Mouse (Mus musculus): ENCODE measurements around the gene Faf2.
"Not testable (repeated sequence)": the region's sequence is repeated elsewhere in the genome, so short reads cannot be mapped to it uniquely, and the experiment has no call there.

Faf2 gene

GRCm38 (mm10) chr13:54607204-54607603 lies 14.4 kb upstream of the Faf2 start:
- in situ Hi-C loops (cut with MseI, MboI): no loop called here

- in situ Hi-C loops (cut with MseI, MboI): no loop called here
These were observed 13.6 kb upstream of the Faf2 start for GRCm38 (mm10) chr13:54608002-54608401.

GRCm38 (mm10) chr13:54608666-54609065 lies 12.9 kb upstream of the Faf2 start:
- in situ Hi-C loops (cut with MseI, MboI): no loop called here

DNA sequence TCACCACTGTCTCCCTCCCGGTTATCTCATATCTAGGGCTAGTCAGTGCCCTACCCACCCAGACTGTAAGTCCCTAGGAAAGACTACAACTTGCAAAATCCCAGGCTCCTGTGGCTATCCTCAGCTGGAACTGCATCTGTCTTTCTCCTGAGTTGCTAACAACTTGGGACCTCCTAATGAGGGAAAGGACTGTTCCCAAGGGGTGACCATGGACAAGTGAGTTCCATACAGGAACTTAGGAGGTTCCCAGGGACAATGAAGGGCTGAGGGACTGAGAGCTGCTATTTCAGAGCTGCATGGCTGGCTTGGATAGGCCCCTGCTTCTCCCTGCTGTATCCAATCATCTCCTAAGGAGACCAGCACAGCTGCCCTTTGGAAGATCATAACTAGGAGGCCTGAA lies 12.3 kb upstream of the Faf2 start:
- in situ Hi-C loops (cut with MseI, MboI): no loop called here

- in situ Hi-C loops (cut with MseI, MboI): no loop called here
These were observed 11.0 kb upstream of the Faf2 start for GRCm38 (mm10) chr13:54610613-54610971.

DNA sequence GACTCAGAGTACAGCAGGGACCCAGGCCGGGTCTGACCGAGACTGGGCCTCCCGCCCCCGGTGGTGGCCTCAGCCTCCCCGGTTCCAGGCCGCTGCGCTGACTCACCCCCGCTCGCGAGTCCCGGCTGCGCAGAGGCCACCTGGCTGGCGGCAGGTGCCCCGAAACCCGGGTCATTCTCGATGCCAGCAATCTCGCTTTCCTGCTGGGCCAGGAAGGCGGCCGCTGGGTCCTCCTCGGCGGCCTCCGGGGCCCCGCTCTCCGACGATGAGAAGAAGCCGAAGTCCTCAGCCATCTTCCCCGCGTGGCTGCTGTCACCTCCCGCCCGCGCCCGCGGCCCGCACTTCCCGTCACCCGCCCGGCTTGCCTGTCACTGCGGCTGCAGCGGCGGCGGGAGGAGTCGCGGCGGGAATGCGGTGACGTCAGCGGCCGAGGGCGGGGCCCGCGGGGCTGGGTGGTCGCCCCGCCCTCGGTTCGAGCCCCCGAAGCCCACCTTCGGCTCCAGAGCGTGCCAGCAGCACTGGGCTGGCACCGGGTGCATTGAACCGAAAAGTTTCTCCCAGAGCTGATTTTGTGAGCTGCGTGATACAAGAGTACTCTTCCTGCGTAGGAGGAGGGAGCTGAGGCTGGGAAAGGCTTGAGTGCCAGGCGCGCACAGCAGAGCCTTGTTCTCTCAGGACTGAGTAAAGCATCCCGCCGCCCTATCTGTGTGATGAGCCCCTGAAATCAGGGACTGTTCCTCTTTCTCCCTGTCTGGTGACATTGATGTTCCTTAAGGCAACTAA lies 10.4 kb upstream of the Faf2 start, which contains the start of gene Cltb:
TSS of gene Cltb (minus strand) at position 373 of the 783 bp plus-strand sequence.
- in situ Hi-C loops (cut with MseI, MboI): no loop called here

DNA sequence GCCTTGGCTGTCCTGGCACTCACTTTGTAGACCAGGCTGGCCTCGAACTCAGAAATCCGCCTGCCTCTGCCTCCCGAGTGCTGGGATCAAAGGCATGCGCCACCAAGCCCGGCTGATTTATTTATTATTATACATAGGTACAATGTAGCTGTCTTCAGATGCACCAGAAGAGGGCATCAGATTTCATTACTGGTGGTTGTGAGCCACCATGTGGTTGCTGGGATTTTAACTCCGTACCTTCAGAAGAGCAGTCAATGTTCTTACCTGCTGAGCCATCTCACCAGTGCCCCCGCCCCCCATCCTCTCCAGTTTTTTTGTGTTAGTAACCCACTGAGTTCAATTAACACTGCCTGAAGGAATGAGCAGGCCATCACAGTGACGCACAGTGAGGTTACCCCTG lies 8.4 kb upstream of the Faf2 start:
- in situ Hi-C loops (cut with MseI, MboI): not testable (repeated sequence)

DNA sequence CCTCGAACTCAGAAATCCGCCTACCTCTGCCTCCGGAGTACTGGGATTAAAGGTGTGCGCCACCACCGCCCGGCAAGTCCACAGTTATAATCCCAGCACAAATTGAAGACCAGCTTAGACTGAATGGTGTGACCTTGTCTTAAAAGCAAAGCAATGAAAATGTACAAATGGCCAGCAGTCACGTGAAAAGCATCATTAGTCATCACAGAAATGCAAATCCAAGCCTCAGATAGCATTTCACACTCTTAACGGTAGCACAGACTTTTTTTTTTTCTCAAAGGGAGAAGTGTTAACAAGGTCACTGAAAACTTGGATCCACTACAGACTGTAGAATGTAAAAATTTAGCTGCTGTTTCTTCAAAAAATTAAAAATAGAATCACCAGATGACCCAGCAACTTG lies 5.3 kb upstream of the Faf2 start:
- in situ Hi-C loops (cut with MseI, MboI): no loop called here

DNA sequence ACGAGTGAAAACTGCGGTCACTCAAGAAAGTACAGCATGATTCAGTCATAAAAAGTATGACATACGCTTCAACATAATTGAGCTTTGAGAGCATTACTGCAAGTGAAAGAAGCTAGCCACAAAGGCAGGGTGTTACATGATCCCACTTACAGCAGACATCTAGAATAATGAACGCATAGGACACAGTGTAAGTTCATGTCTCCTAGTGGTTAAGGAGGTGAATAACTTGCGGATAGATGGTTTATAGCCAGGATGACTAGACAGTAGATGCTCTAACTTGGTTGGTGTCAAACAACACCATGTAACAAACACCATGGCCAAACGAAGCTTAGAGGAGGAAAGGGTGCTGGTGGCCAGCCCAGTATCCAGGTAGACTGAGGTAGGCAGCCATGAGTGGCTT lies 4.6 kb upstream of the Faf2 start:
- in situ Hi-C loops (cut with MseI, MboI): no loop called here

DNA sequence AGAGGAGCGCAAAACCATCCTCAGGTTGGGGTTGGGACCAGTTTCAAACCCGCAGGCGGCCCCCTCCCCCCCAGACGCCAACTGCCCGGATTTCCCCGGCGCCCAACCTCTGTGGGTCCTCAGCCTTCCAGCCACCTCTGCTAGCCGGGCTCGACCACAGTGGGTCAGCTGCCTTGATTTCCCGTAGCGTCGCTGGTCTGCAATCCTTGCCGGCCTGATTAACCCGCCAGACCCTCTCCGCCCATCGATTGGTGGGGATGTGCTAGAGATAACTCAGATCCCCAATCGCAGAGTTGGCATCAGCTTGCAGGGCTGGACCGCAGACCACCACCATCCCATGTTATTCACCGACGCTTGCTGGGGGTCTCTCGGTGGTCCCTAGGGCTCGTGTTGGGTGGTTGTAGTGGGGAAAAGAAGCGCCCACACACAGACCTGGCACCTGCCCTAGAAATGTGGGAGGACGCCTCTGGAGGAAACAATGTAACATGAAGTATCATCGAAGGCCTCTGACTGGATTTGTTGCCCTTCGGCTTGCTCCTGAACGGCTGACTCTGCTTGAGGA lies 457 bp downstream of the Faf2 start:
- in situ Hi-C loops (cut with MseI, MboI): no loop called here

GRCm38 (mm10) chr13:54629128-54629527 lies 7.5 kb downstream of the Faf2 start:
- in situ Hi-C loops (cut with MseI, MboI): no loop called here

- in situ Hi-C loops (cut with MseI, MboI): no loop called here
These were observed 11.2 kb downstream of the Faf2 start for GRCm38 (mm10) chr13:54632731-54633277.

DNA sequence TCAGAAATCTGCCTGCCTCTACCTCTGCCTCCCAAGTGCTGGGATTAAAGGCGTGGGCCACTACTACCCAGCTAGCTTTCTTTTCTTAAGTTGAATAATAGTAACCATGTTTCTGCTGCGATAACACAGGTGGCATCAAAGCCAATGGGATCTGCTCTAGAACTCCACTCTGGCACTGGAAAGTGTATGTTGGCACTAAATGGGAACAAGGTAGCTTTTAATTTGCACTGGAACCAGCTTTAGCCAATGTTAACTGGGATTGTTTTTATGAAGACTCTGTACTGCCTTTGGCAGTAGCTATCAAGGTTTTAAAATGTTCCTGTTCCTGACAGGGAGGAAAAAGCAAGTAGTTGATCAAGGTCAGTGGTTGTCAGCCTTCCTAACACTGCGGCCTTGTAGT lies 13.4 kb downstream of the Faf2 start:
- in situ Hi-C loops (cut with MseI, MboI): no loop called here

- in situ Hi-C loops (cut with MseI, MboI): no loop called here
These were observed 28.9 kb downstream of the Faf2 start for GRCm38 (mm10) chr13:54650461-54650860.

DNA sequence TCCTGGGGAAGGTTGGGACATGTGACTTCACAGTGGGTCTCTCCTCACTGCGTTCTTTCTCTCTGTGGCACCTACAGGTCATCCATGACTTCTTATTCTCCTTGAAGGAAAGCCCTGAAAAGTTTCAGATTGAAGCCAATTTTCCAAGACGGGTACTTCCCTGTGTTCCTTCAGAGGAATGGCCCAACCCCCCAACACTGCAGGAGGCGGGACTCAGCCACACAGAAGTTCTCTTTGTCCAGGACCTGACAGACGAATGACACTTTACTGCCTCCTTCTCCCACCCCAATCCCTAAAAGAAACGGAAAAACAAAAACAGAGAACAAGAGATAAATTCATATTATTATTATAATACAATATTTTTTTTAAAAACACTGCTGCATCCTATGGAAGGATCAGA lies 39.3 kb downstream of the Faf2 start:
- in situ Hi-C loops (cut with MseI, MboI): no loop called here

- in situ Hi-C loops (cut with MseI, MboI): no loop called here
These were observed 39.8 kb downstream of the Faf2 start for GRCm38 (mm10) chr13:54661358-54661757.

DNA sequence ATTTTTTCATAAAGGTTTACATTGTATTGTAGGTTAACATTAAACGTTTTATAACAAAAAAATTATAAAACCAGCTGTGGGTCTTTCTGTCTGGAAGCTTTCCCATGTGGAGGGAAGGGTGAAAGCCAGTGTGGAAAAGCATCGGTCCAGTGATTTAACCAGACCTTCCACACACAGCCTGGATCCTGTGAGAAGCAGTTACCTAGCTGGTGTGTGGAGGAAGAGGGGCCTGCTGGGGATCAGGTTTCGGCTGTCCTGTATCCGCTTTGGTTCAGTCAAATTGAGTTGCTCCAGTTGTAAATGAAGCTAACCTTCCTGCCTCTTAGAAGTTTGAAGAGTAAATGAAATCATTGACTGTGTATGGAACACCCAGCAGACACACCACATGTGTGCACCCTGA lies 42.4 kb downstream of the Faf2 start:
- in situ Hi-C loops (cut with MseI, MboI): no loop called here

GRCm38 (mm10) chr13:54664509-54664908 lies 42.9 kb downstream of the Faf2 start:
- in situ Hi-C loops (cut with MseI, MboI): no loop called here

DNA sequence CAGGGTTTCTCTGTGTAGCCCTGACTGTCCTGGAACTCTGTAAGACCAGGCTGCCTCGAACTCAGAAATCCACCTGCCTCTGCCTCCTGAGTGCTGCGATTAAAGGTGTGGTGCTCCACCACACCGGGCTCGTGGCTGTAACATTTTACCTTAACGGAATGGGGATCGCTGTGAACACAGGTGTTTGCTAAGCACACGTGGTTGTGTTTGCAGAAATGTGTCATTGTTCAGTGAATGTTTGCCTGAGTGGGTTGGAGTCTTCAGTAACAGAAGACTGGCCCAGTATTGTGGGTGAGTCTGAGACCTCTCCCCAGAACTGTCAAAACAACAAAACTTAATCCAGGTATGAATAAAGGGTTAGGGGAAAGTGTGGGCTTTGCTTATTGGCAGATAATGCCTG lies 43.5 kb downstream of the Faf2 start:
- in situ Hi-C loops (cut with MseI, MboI): no loop called here

- in situ Hi-C loops (cut with MseI, MboI): no loop called here
These were observed 48.9 kb downstream of the Faf2 start for GRCm38 (mm10) chr13:54670491-54670890.

DNA sequence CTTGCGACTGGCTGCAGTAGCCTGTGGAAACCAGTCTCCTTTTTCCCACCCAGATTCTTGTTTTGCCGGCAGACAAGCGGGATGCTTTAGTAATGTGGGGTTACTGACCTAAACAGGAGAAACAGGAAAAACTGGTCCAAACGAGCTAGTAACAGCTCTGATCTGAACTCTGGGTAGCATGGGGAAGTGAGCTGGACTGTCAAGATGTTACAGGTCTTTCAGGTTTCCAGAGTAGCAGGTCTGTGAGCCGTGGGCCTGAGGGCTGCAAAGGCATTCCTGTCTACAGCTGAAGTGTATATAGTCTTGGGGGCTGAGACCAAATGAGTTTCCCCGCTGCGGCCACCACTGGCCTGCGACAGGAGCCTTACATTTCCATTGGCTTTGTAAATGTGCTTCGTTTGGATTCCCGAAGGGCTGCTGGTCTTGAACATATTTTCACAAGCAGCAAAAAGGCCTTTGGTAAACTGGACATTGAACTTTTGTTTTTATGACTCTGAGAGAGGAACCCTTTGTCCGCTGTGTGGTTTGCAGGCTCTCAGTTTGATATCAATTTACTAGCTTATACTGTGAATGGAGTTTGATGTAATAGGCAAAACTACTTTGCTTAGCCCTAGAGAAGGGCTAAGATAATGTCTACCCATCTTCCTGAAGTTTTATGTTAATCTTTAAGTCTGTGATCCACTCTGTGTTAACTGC lies 54.5 kb downstream of the Faf2 start:
- in situ Hi-C loops (cut with MseI, MboI): no loop called here

DNA sequence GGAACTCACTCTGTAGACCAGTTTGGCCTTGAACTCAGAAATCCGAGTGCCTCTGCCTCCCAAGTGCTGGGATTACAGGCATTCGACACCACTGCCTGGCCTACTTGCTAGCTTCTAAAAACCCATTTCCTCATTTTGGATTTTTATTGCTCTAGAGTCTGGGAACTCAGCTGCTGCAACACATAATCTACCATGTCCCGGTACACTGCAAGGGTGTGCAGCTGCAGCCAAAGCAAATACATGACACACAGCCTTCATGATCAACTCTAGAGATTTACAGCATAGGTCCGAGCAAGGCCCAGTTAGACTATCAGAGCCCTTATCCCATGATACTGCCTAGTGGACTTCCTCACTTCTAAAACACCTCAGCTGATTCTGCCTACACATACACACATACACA lies 56.7 kb downstream of the Faf2 start:
- in situ Hi-C loops (cut with MseI, MboI): no loop called here

All from mouse trophoblast stem cell (cell line).